Mouse (Mus musculus): ENCODE data around the gene Ccdc177. TPM values are rescaled to one million over a fixed set of nuclear protein-coding genes. Genes with fewer than 3 reads are reported as not detected.

Ccdc177 gene
- total and polyA plus RNA-seq, 3 experiments = not detected

DNA sequence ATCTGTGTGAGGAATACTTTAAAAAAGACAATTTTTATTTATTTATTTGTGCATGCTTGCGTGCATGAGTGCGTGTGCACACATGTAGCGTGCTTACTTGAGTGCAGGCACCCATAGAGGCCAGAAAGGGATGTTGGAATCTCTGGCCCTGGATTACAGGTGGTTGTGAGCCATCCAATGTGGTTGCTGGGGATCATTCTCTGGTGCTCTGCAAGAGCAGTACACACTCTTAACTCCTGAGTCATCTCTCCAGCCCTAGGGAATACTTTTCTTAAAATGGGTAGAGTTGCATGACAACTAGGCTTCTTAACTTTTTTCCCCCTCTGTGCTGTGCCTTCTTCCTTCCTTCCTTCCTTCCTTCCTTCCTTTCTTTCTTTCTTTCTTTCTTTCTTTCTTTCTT lies 39.7 kb upstream of the Ccdc177 start:
- Histone ChIP-seq H3K4me2 (ENCODE audit: insufficient read depth, low read depth, poor library complexity, severe bottlenecking) (no peak overlapping the region), H3K9me3 (replicated peaks; ENCODE audit: low read length) (no peaks in the 10 kb centered on the region), H3K79me2 (replicated peaks; ENCODE audit: control insufficient read depth, extremely low read depth, insufficient read depth, poor library complexity, severe bottlenecking) (peaks cover 28% of the 10 kb centered on the region), H3K27me3 (replicated peaks) (no peaks in the 10 kb centered on the region), H3K9ac (ENCODE audit: insufficient read depth, low read depth) (no peak overlapping the region), H3K4me1 (ENCODE audit: control insufficient read depth in 1 of 2, insufficient read depth in 2 of 2) (peaks cover 8 to 48% of the 10 kb centered on the region in 2 experiments; a peak in 3 of 4 replicates), H3K36me3 (replicated peaks in 1 of 2; ENCODE audit: control insufficient read depth in 1 of 2, insufficient read depth in 1 of 2, low read length in 1 of 2) (peaks cover 0 to 4% of the 10 kb centered on the region in 2 experiments), H3K27ac (ENCODE audit: insufficient read depth, low read depth) (no peak overlapping the region), H3K4me3 (replicated peaks in 1 of 3; ENCODE audit: low read depth in 2 of 3, low read length in 2 of 3, poor library complexity in 1 of 3) (no peak overlapping the region)
- in situ Hi-C loops (cut with MboI; ENCODE audit: low pct_ligation_motif_present, low pct_unique_long_range_greater_than_20kb, low sequenced_read_pairs) = no loop called here
- no peak for DNase-seq (ENCODE audit: extremely low read depth)
- dilution Hi-C loops (cut with MboI; ENCODE audit: extremely low pct_ligation_motif_present, extremely low pct_unique_long_range_greater_than_20kb, low sequenced_read_pairs) = no loop called here
- no peak for TF ChIP-seq RCOR1 (conservative IDR thresholded peaks at IDR 0.05; ENCODE audit: low read depth, low read length)
- TF ChIP-seq MEF2A (IDR thresholded peaks at IDR 0.05; ENCODE audit: borderline replicate concordance, low read depth, low read length) = no peak
- TF ChIP-seq SIN3A (IDR thresholded peaks at IDR 0.05; ENCODE audit: low read length) = no peak
- TF ChIP-seq USF1 (IDR thresholded peaks at IDR 0.05; ENCODE audit: low read depth, low read length) = no peak
- no peak for TF ChIP-seq CTCF (conservative IDR thresholded peaks at IDR 0.05 in 1 of 2, IDR thresholded peaks at IDR 0.05 in 1 of 2; ENCODE audit: low read depth in 2 of 2, low read length in 2 of 2)
- TF ChIP-seq NELFE (IDR thresholded peaks at IDR 0.05; ENCODE audit: low read depth, low read length) = no peak
- no peak for TF ChIP-seq POLR2AphosphoS2 (IDR thresholded peaks at IDR 0.05; ENCODE audit: low read depth, low read length)
- no peak for TF ChIP-seq ZMIZ1 (IDR thresholded peaks at IDR 0.05; ENCODE audit: low read depth, low read length)

- Histone ChIP-seq H3K4me3 (replicated peaks in 1 of 3; ENCODE audit: low read depth in 2 of 3, low read length in 2 of 3, poor library complexity in 1 of 3) (no peak overlapping the region), H3K79me2 (replicated peaks; ENCODE audit: control insufficient read depth, extremely low read depth, insufficient read depth, poor library complexity, severe bottlenecking) (peaks cover 33% of the 10 kb centered on the region), H3K4me1 (ENCODE audit: control insufficient read depth in 1 of 2, insufficient read depth in 2 of 2) (peaks cover 8 to 60% of the 10 kb centered on the region in 2 experiments; a peak in 3 of 4 replicates), H3K4me2 (ENCODE audit: insufficient read depth, low read depth, poor library complexity, severe bottlenecking) (no peak overlapping the region), H3K27me3 (replicated peaks) (no peaks in the 10 kb centered on the region), H3K9me3 (replicated peaks; ENCODE audit: low read length) (no peaks in the 10 kb centered on the region), H3K27ac (ENCODE audit: insufficient read depth, low read depth) (no peak overlapping the region), H3K9ac (ENCODE audit: insufficient read depth, low read depth) (no peak overlapping the region), H3K36me3 (replicated peaks in 1 of 2; ENCODE audit: control insufficient read depth in 1 of 2, insufficient read depth in 1 of 2, low read length in 1 of 2) (peaks cover 0 to 8% of the 10 kb centered on the region in 2 experiments)
- in situ Hi-C loops (cut with MboI; ENCODE audit: low pct_ligation_motif_present, low pct_unique_long_range_greater_than_20kb, low sequenced_read_pairs) (no loop called here), dilution Hi-C loops (cut with MboI; ENCODE audit: extremely low pct_ligation_motif_present, extremely low pct_unique_long_range_greater_than_20kb, low sequenced_read_pairs) (no loop called here)
- DNase-seq (ENCODE audit: extremely low read depth) = no peak
- TF ChIP-seq RCOR1 (conservative IDR thresholded peaks at IDR 0.05; ENCODE audit: low read depth, low read length) (no peak), NELFE (IDR thresholded peaks at IDR 0.05; ENCODE audit: low read depth, low read length) (no peak), EP300 (IDR thresholded peaks at IDR 0.05; ENCODE audit: low read length) (no peak), HCFC1 (IDR thresholded peaks at IDR 0.05; ENCODE audit: low read depth, low read length) (no peak), GABPA (IDR thresholded peaks at IDR 0.05; ENCODE audit: insufficient replicate concordance, low read depth, low read length) (no peak), E2F4 (IDR thresholded peaks at IDR 0.05; ENCODE audit: insufficient replicate concordance, low read depth, low read length) (no peak), SMC3 (IDR thresholded peaks at IDR 0.05; ENCODE audit: low read depth, low read length) (no peak), MAZ (IDR thresholded peaks at IDR 0.05; ENCODE audit: low read depth, low read length) (no peak), BHLHE40 (IDR thresholded peaks at IDR 0.05; ENCODE audit: low read depth, low read length) (no peak), TBP (conservative IDR thresholded peaks at IDR 0.05; ENCODE audit: low read depth, low read length) (no peak), POLR2A (IDR thresholded peaks at IDR 0.05; ENCODE audit: low read depth, low read length) (no peak)
These were observed 37.8 kb upstream of the Ccdc177 start for GRCm38 (mm10) chr12:80798271-80798670.

Measured in CH12.LX (cell line).